Mouse (Mus musculus): ENCODE results near the gene Cul3. TPM values are rescaled to one million over a fixed set of nuclear protein-coding genes. Genes with fewer than 3 reads are reported as not detected.
A peak's percentile ranks its signal among the peaks of the same experiment; 100 is the strongest.

The Cul3 gene
- total and polyA plus RNA-seq, 3 experiments = 65.5 to 237 (median 176) TPM

- dilution Hi-C loops (cut with MboI; ENCODE audit: extremely low pct_ligation_motif_present, extremely low pct_unique_long_range_greater_than_20kb, low sequenced_read_pairs) = no loop called here
- Histone ChIP-seq H3K9me3 (replicated peaks; ENCODE audit: low read length) (no peaks in the 10 kb centered on the region), H3K36me3 (replicated peaks in 1 of 2; ENCODE audit: control insufficient read depth in 1 of 2, insufficient read depth in 1 of 2, low read length in 1 of 2) (peaks cover 0 to 14% of the 10 kb centered on the region in 2 experiments), H3K4me2 (ENCODE audit: insufficient read depth, low read depth, poor library complexity, severe bottlenecking) (peak overlapping the region; percentile 85), H3K27ac (ENCODE audit: insufficient read depth, low read depth) (no peak overlapping the region), H3K4me3 (replicated peaks in 1 of 3; ENCODE audit: low read depth in 2 of 3, low read length in 2 of 3, poor library complexity in 1 of 3) (peak overlapping the region; percentile 31 to 89 (median 88)), H3K9ac (ENCODE audit: insufficient read depth, low read depth) (peak overlapping the region; percentile 100), H3K4me1 (ENCODE audit: control insufficient read depth in 1 of 2, insufficient read depth in 2 of 2) (peaks cover 6 to 49% of the 10 kb centered on the region in 2 experiments; a peak in 3 of 4 replicates), H3K27me3 (replicated peaks) (no peaks in the 10 kb centered on the region), H3K79me2 (replicated peaks; ENCODE audit: control insufficient read depth, extremely low read depth, insufficient read depth, poor library complexity, severe bottlenecking) (peaks cover 49% of the 10 kb centered on the region)
- TF ChIP-seq MAX (IDR thresholded peaks at IDR 0.05; ENCODE audit: low read length) (no peak), NELFE (IDR thresholded peaks at IDR 0.05; ENCODE audit: low read depth, low read length) (no peak), PAX5 (IDR thresholded peaks at IDR 0.05; ENCODE audit: low read length) (no peak), MXI1 (IDR thresholded peaks at IDR 0.05; ENCODE audit: low read depth, low read length) (no peak), POLR2AphosphoS2 (IDR thresholded peaks at IDR 0.05; ENCODE audit: low read depth, low read length) (no peak), MAZ (IDR thresholded peaks at IDR 0.05; ENCODE audit: low read depth, low read length) (no peak), JUN (IDR thresholded peaks at IDR 0.05; ENCODE audit: insufficient read depth, low read depth, low read length) (no peak), KAT2A (IDR thresholded peaks at IDR 0.05; ENCODE audit: insufficient replicate concordance, low read length) (no peak), MAFK (IDR thresholded peaks at IDR 0.05; ENCODE audit: insufficient replicate concordance, low read length) (no peak), USF1 (IDR thresholded peaks at IDR 0.05; ENCODE audit: low read depth, low read length) (no peak), SMC3 (IDR thresholded peaks at IDR 0.05; ENCODE audit: low read depth, low read length) (no peak)
- in situ Hi-C loops (cut with MboI; ENCODE audit: low pct_ligation_motif_present, low pct_unique_long_range_greater_than_20kb, low sequenced_read_pairs) = no loop called here
- DNase-seq (ENCODE audit: extremely low read depth) = no peak
Measured at GRCm38 (mm10) chr1:80338398-80338797, 1.9 kb downstream of the Cul3 start.

- TF ChIP-seq MAFK (IDR thresholded peaks at IDR 0.05; ENCODE audit: insufficient replicate concordance, low read length) (peak; percentile 81), MAZ (IDR thresholded peaks at IDR 0.05; ENCODE audit: low read depth, low read length) (no peak), IRF4 (IDR thresholded peaks at IDR 0.05; ENCODE audit: low read depth, low read length) (no peak)
- Histone ChIP-seq H3K4me2 (ENCODE audit: insufficient read depth, low read depth, poor library complexity, severe bottlenecking) (0 out of 2 replicates have a peak overlapping the region, but pooled peaks have one; percentile 7), H3K4me1 (ENCODE audit: control insufficient read depth in 1 of 2, insufficient read depth in 2 of 2) (peaks cover 6 to 54% of the 10 kb centered on the region in 2 experiments; a peak in 3 of 4 replicates), H3K79me2 (replicated peaks; ENCODE audit: control insufficient read depth, extremely low read depth, insufficient read depth, poor library complexity, severe bottlenecking) (peaks cover 64% of the 10 kb centered on the region), H3K4me3 (replicated peaks in 1 of 3; ENCODE audit: low read depth in 2 of 3, low read length in 2 of 3, poor library complexity in 1 of 3) (no peak overlapping the region), H3K27ac (ENCODE audit: insufficient read depth, low read depth) (no peak overlapping the region), H3K27me3 (replicated peaks) (no peaks in the 10 kb centered on the region), H3K9me3 (replicated peaks; ENCODE audit: low read length) (no peaks in the 10 kb centered on the region), H3K36me3 (replicated peaks in 1 of 2; ENCODE audit: control insufficient read depth in 1 of 2, insufficient read depth in 1 of 2, low read length in 1 of 2) (peaks cover 0 to 14% of the 10 kb centered on the region in 2 experiments), H3K9ac (ENCODE audit: insufficient read depth, low read depth) (no peak overlapping the region)
- in situ Hi-C loops (cut with MboI; ENCODE audit: low pct_ligation_motif_present, low pct_unique_long_range_greater_than_20kb, low sequenced_read_pairs) = no loop called here
- dilution Hi-C loops (cut with MboI; ENCODE audit: extremely low pct_ligation_motif_present, extremely low pct_unique_long_range_greater_than_20kb, low sequenced_read_pairs) = no loop called here
- DNase-seq (ENCODE audit: extremely low read depth) = no peak
Measured at GRCm38 (mm10) chr1:80335726-80336368, 4.4 kb downstream of the Cul3 start.

- H3K36me3 ChIP-seq (replicated peaks in 1 of 2; ENCODE audit: control insufficient read depth in 1 of 2, insufficient read depth in 1 of 2, low read length in 1 of 2) = peaks cover 0 to 14% of the 10 kb centered on the region in 2 experiments
- no peaks in the 10 kb centered on the region for H3K27me3 ChIP-seq (replicated peaks)
- TF ChIP-seq MYC (IDR thresholded peaks at IDR 0.05; ENCODE audit: low read depth, low read length) = no peak
- no peak for TF ChIP-seq CTCF (conservative IDR thresholded peaks at IDR 0.05 in 1 of 2, IDR thresholded peaks at IDR 0.05 in 1 of 2; ENCODE audit: low read depth in 2 of 2, low read length in 2 of 2)
- no peak for TF ChIP-seq UBTF (IDR thresholded peaks at IDR 0.05; ENCODE audit: low read depth, low read length)
- TF ChIP-seq JUN (IDR thresholded peaks at IDR 0.05; ENCODE audit: insufficient read depth, low read depth, low read length) = no peak
- no peak for TF ChIP-seq USF1 (IDR thresholded peaks at IDR 0.05; ENCODE audit: low read depth, low read length)
- no peak for TF ChIP-seq KAT2A (IDR thresholded peaks at IDR 0.05; ENCODE audit: insufficient replicate concordance, low read length)
- no peak for TF ChIP-seq TCF12 (IDR thresholded peaks at IDR 0.05; ENCODE audit: low read depth, low read length)
- TF ChIP-seq SMC3 (IDR thresholded peaks at IDR 0.05; ENCODE audit: low read depth, low read length) = no peak
- no peak for TF ChIP-seq RAD21 (IDR thresholded peaks at IDR 0.05; ENCODE audit: low read depth, low read length)
- no peak for TF ChIP-seq IRF4 (IDR thresholded peaks at IDR 0.05; ENCODE audit: low read depth, low read length)
- no peak for TF ChIP-seq POLR2AphosphoS2 (IDR thresholded peaks at IDR 0.05; ENCODE audit: low read depth, low read length)
- no peak for TF ChIP-seq MAFK (IDR thresholded peaks at IDR 0.05; ENCODE audit: insufficient replicate concordance, low read length)
- TF ChIP-seq ZKSCAN1 (IDR thresholded peaks at IDR 0.05; ENCODE audit: borderline replicate concordance, low read depth, low read length) = no peak
- no peak for TF ChIP-seq TBP (conservative IDR thresholded peaks at IDR 0.05; ENCODE audit: low read depth, low read length)
- TF ChIP-seq ZC3H11A (IDR thresholded peaks at IDR 0.05; ENCODE audit: low read depth, low read length) = no peak
- TF ChIP-seq ETS1 (conservative IDR thresholded peaks at IDR 0.05; ENCODE audit: low read depth, low read length) = no peak
- no peak for TF ChIP-seq MAX (IDR thresholded peaks at IDR 0.05; ENCODE audit: low read length)
- TF ChIP-seq CHD1 (IDR thresholded peaks at IDR 0.05; ENCODE audit: low read depth, low read length) = no peak
- TF ChIP-seq EP300 (IDR thresholded peaks at IDR 0.05; ENCODE audit: low read length) = no peak
- H3K4me1 ChIP-seq (ENCODE audit: control insufficient read depth in 1 of 2, insufficient read depth in 2 of 2) = peaks cover 6 to 62% of the 10 kb centered on the region in 2 experiments; a peak in 3 of 4 replicates
- H3K27ac ChIP-seq (ENCODE audit: insufficient read depth, low read depth) = no peak overlapping the region
- no peak for DNase-seq (ENCODE audit: extremely low read depth)
- H3K4me3 ChIP-seq (replicated peaks in 1 of 3; ENCODE audit: low read depth in 2 of 3, low read length in 2 of 3, poor library complexity in 1 of 3) = no peak overlapping the region
- peaks cover 67% of the 10 kb centered on the region for H3K79me2 ChIP-seq (replicated peaks; ENCODE audit: control insufficient read depth, extremely low read depth, insufficient read depth, poor library complexity, severe bottlenecking)
- H3K4me2 ChIP-seq (ENCODE audit: insufficient read depth, low read depth, poor library complexity, severe bottlenecking) = no peak overlapping the region
- no peak overlapping the region for H3K9ac ChIP-seq (ENCODE audit: insufficient read depth, low read depth)
- no peaks in the 10 kb centered on the region for H3K9me3 ChIP-seq (replicated peaks; ENCODE audit: low read length)
- dilution Hi-C loops (cut with MboI; ENCODE audit: extremely low pct_ligation_motif_present, extremely low pct_unique_long_range_greater_than_20kb, low sequenced_read_pairs) = no loop called here
- in situ Hi-C loops (cut with MboI; ENCODE audit: low pct_ligation_motif_present, low pct_unique_long_range_greater_than_20kb, low sequenced_read_pairs) = no loop called here
Measured at GRCm38 (mm10) chr1:80335118-80335517, 5.2 kb downstream of the Cul3 start.

Data from CH12.LX (cell line).